Mouse (Mus musculus): ENCODE measurements around the gene Ctnnbip1. TPM values are rescaled to one million over a fixed set of nuclear protein-coding genes. Genes with fewer than 3 reads are reported as not detected.

Gene Ctnnbip1
- polyA plus RNA-seq, 1 experiment: 11.4 TPM

GRCm38 (mm10) chr4:149491151-149491550 is 26.9 kb upstream of the Ctnnbip1 start:
- Histone ChIP-seq H3K27ac (ENCODE audit: insufficient read depth, low read length) (no peak overlapping the region), H3K4me3 (ENCODE audit: insufficient read depth, low read length) (no peak overlapping the region), H3K4me1 (ENCODE audit: control insufficient read depth, insufficient read depth, low read length) (no peaks in the 10 kb centered on the region)
- TF ChIP-seq POLR2A (IDR thresholded peaks at IDR 0.05; ENCODE audit: low read depth, low read length): no peak
- TF ChIP-seq CTCF (IDR thresholded peaks at IDR 0.05; ENCODE audit: borderline replicate concordance, insufficient read depth, low read length): no peak

- no peak for TF ChIP-seq CTCF (IDR thresholded peaks at IDR 0.05; ENCODE audit: borderline replicate concordance, insufficient read depth, low read length)
- TF ChIP-seq POLR2A (IDR thresholded peaks at IDR 0.05; ENCODE audit: low read depth, low read length): no peak
- Histone ChIP-seq H3K4me3 (ENCODE audit: insufficient read depth, low read length) (no peak overlapping the region), H3K27ac (ENCODE audit: insufficient read depth, low read length) (no peak overlapping the region), H3K4me1 (ENCODE audit: control insufficient read depth, insufficient read depth, low read length) (no peaks in the 10 kb centered on the region)
Observed at GRCm38 (mm10) chr4:149496612-149497011, 21.4 kb upstream of the Ctnnbip1 start.

- H3K27ac ChIP-seq (ENCODE audit: insufficient read depth, low read length): no peak overlapping the region
- H3K4me1 ChIP-seq (ENCODE audit: control insufficient read depth, insufficient read depth, low read length): no peaks in the 10 kb centered on the region
- no peak overlapping the region for H3K4me3 ChIP-seq (ENCODE audit: insufficient read depth, low read length)
- TF ChIP-seq POLR2A (IDR thresholded peaks at IDR 0.05; ENCODE audit: low read depth, low read length): no peak
- no peak for TF ChIP-seq CTCF (IDR thresholded peaks at IDR 0.05; ENCODE audit: borderline replicate concordance, insufficient read depth, low read length)
Observed at GRCm38 (mm10) chr4:149498901-149499300, 19.1 kb upstream of the Ctnnbip1 start.

GRCm38 (mm10) chr4:149499790-149500189 is 18.2 kb upstream of the Ctnnbip1 start:
- TF ChIP-seq CTCF (IDR thresholded peaks at IDR 0.05; ENCODE audit: borderline replicate concordance, insufficient read depth, low read length) (no peak), POLR2A (IDR thresholded peaks at IDR 0.05; ENCODE audit: low read depth, low read length) (no peak)
- H3K27ac ChIP-seq (ENCODE audit: insufficient read depth, low read length): no peak overlapping the region
- no peak overlapping the region for H3K4me3 ChIP-seq (ENCODE audit: insufficient read depth, low read length)
- no peaks in the 10 kb centered on the region for H3K4me1 ChIP-seq (ENCODE audit: control insufficient read depth, insufficient read depth, low read length)

GRCm38 (mm10) chr4:149504363-149504762 is 13.7 kb upstream of the Ctnnbip1 start:
- TF ChIP-seq CTCF (IDR thresholded peaks at IDR 0.05; ENCODE audit: borderline replicate concordance, insufficient read depth, low read length) (no peak), POLR2A (IDR thresholded peaks at IDR 0.05; ENCODE audit: low read depth, low read length) (0 out of 2 replicates have a peak, but pooled peaks have one; percentile 16)
- no peak overlapping the region for H3K27ac ChIP-seq (ENCODE audit: insufficient read depth, low read length)
- 0 out of 2 replicates have a peak, but pooled peaks cover 3% of the 10 kb centered on the region for H3K4me1 ChIP-seq (ENCODE audit: control insufficient read depth, insufficient read depth, low read length)
- H3K4me3 ChIP-seq (ENCODE audit: insufficient read depth, low read length): no peak overlapping the region

- Histone ChIP-seq H3K27ac (ENCODE audit: insufficient read depth, low read length) (no peak overlapping the region), H3K4me3 (ENCODE audit: insufficient read depth, low read length) (no peak overlapping the region), H3K4me1 (ENCODE audit: control insufficient read depth, insufficient read depth, low read length) (0 out of 2 replicates have a peak, but pooled peaks cover 3% of the 10 kb centered on the region)
- TF ChIP-seq POLR2A (IDR thresholded peaks at IDR 0.05; ENCODE audit: low read depth, low read length) (no peak), CTCF (IDR thresholded peaks at IDR 0.05; ENCODE audit: borderline replicate concordance, insufficient read depth, low read length) (no peak)
Observed at GRCm38 (mm10) chr4:149504858-149505257, 13.2 kb upstream of the Ctnnbip1 start.

GRCm38 (mm10) chr4:149505261-149505967 is 12.6 kb upstream of the Ctnnbip1 start:
- Histone ChIP-seq H3K27ac (ENCODE audit: insufficient read depth, low read length) (no peak overlapping the region), H3K4me1 (ENCODE audit: control insufficient read depth, insufficient read depth, low read length) (0 out of 2 replicates have a peak, but pooled peaks cover 3% of the 10 kb centered on the region), H3K4me3 (ENCODE audit: insufficient read depth, low read length) (no peak overlapping the region)
- TF ChIP-seq CTCF (IDR thresholded peaks at IDR 0.05; ENCODE audit: borderline replicate concordance, insufficient read depth, low read length): no peak
- no peak for TF ChIP-seq POLR2A (IDR thresholded peaks at IDR 0.05; ENCODE audit: low read depth, low read length)

GRCm38 (mm10) chr4:149506904-149507303 is 11.1 kb upstream of the Ctnnbip1 start:
- H3K4me1 ChIP-seq (ENCODE audit: control insufficient read depth, insufficient read depth, low read length): 0 out of 2 replicates have a peak, but pooled peaks cover 3% of the 10 kb centered on the region
- no peak for TF ChIP-seq CTCF (IDR thresholded peaks at IDR 0.05; ENCODE audit: borderline replicate concordance, insufficient read depth, low read length)
- no peak for TF ChIP-seq POLR2A (IDR thresholded peaks at IDR 0.05; ENCODE audit: low read depth, low read length)
- no peak overlapping the region for H3K27ac ChIP-seq (ENCODE audit: insufficient read depth, low read length)
- H3K4me3 ChIP-seq (ENCODE audit: insufficient read depth, low read length): no peak overlapping the region

GRCm38 (mm10) chr4:149511221-149511646 is 6.8 kb upstream of the Ctnnbip1 start:
- 0 out of 2 replicates have a peak, but pooled peaks cover 3% of the 10 kb centered on the region for H3K4me1 ChIP-seq (ENCODE audit: control insufficient read depth, insufficient read depth, low read length)
- TF ChIP-seq CTCF (IDR thresholded peaks at IDR 0.05; ENCODE audit: borderline replicate concordance, insufficient read depth, low read length) (no peak), POLR2A (IDR thresholded peaks at IDR 0.05; ENCODE audit: low read depth, low read length) (no peak)
- H3K4me3 ChIP-seq (ENCODE audit: insufficient read depth, low read length): no peak overlapping the region
- H3K27ac ChIP-seq (ENCODE audit: insufficient read depth, low read length): no peak overlapping the region

- Histone ChIP-seq H3K4me1 (ENCODE audit: control insufficient read depth, insufficient read depth, low read length) (0 out of 2 replicates have a peak, but pooled peaks cover under 1% of the 10 kb centered on the region), H3K4me3 (ENCODE audit: insufficient read depth, low read length) (no peak overlapping the region), H3K27ac (ENCODE audit: insufficient read depth, low read length) (no peak overlapping the region)
- TF ChIP-seq CTCF (IDR thresholded peaks at IDR 0.05; ENCODE audit: borderline replicate concordance, insufficient read depth, low read length) (no peak), POLR2A (IDR thresholded peaks at IDR 0.05; ENCODE audit: low read depth, low read length) (no peak)
Observed at GRCm38 (mm10) chr4:149512072-149512471, 6.0 kb upstream of the Ctnnbip1 start.

Measured in embryonic fibroblast, embryonic 13.5 days (primary cell).